Mouse (Mus musculus): ENCODE results near the gene Zfp120. TPM values are rescaled to one million over a fixed set of nuclear protein-coding genes. Genes with fewer than 3 reads are reported as not detected.

The Zfp120 gene
- polyA plus RNA-seq, 1 experiment from 2014 or later: 9.9 TPM

Other genes starting within 250 kb of the Zfp120 start
- not detected in 2 replicates for gene Gm10770, start 43.0 kb upstream of the Zfp120 start, polyA plus RNA-seq (2015; fragmentation: Nextera tagmentation; extraction: Ambion mirVana)
- gene Gm14139, start 45.0 kb upstream of the Zfp120 start, polyA plus RNA-seq (2015; fragmentation: Nextera tagmentation; extraction: Ambion mirVana): not detected in 2 replicates
- 11.3 and 11.5 TPM in 2 replicates for gene Zfp937, start 81.4 kb upstream of the Zfp120 start, polyA plus RNA-seq (2015; fragmentation: Nextera tagmentation; extraction: Ambion mirVana)
- 2.9 and 3.6 TPM in 2 replicates for gene Gm21994, start 118.9 kb upstream of the Zfp120 start, polyA plus RNA-seq (2015; fragmentation: Nextera tagmentation; extraction: Ambion mirVana)
- gene Gm14124, start 120.8 kb upstream of the Zfp120 start, polyA plus RNA-seq (2015; fragmentation: Nextera tagmentation; extraction: Ambion mirVana): not detected in 2 replicates
- gene Gm10130, start 187.0 kb upstream of the Zfp120 start, polyA plus RNA-seq (2015; fragmentation: Nextera tagmentation; extraction: Ambion mirVana): 1.5 and 1.6 TPM in 2 replicates
- 13.4 and 15.5 TPM in 2 replicates for gene 3300002I08Rik, start 226.1 kb upstream of the Zfp120 start, polyA plus RNA-seq (2015; fragmentation: Nextera tagmentation; extraction: Ambion mirVana)

Measured in midbrain, embryonic 13.5 days (tissue).